Mouse (Mus musculus) liver, postnatal 0 days (tissue): ENCODE measurements around the gene Phactr4.

Experiments used
- CTCF ChIP-seq: sonication (generic); IDR thresholded peaks from 2 replicates; pipeline ENCODE4 v1.5.1; 2016; ENCODE audit warnings: antibody characterized with exemption, low read depth
- EP300 ChIP-seq: IDR thresholded peaks from 2 replicates; pipeline ENCODE4 v1.6.1; 2016; ENCODE audit warnings: antibody characterized with exemption, low read depth, mild to moderate bottlenecking

DNA sequence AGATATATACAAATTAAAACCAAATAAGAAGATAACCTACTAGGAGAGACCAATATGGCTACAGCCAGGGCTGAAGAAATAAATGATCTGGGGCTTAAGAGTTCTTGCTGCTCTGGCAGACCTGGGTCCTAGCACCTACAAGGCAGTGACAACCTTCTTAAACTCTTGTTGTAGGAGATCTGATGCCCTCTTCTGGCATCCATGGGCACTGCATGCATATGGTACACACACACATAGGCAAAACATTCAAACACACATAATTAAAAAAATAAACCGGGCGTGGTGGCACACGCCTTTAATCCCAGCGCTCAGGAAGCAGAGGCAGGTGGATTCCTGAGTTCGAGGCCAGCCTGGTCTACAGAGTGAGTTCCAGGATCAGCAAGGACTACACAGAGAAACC lies 2.5 kb upstream of the Phactr4 start:
- TF ChIP-seq CTCF: peak; percentile 47
- no peak for TF ChIP-seq EP300
